Mouse (Mus musculus) layer of hippocampus, adult 18-20 months (tissue): Measurements from ENCODE around the gene Cadm1. TPM values are rescaled to one million over a fixed set of nuclear protein-coding genes. Genes with fewer than 3 reads are reported as not detected.

Source experiments
- DNase-seq, 2 experiments: peaks; one replicate each; pipeline ENCODE4 v3.0.0; 2022; ENCODE audit warnings: low spot score in 2 of 2
- total RNA-seq, 2 experiments: library from RNA; stranded (reverse); gene quantifications; 2 replicates each; pipeline ENCODE4 v1.2.3; 2021

Cadm1 gene
- total RNA-seq, 2 experiments from 2014 or later, result 246 to 270 TPM

DNA sequence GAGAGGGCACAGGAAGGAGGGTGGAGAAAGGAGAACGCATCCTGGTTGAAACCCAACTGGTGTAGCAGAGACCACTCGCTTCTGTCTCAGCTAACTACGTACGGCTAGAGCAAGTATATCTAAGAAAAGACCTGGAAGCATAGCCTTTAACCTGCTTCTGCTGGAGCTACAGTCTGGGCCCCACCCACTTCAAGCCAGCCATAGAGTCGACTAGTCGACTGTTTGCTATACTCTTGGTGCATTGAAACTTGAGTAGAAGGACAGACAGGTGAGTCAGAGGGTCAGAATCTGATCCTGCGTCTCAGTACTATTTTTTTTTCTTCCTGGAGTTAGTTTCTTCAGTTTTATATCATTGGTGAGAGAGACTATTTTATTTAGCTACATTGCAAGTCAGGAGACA, 78.5 kb downstream of the Cadm1 start:
- no peak for DNase-seq

DNA sequence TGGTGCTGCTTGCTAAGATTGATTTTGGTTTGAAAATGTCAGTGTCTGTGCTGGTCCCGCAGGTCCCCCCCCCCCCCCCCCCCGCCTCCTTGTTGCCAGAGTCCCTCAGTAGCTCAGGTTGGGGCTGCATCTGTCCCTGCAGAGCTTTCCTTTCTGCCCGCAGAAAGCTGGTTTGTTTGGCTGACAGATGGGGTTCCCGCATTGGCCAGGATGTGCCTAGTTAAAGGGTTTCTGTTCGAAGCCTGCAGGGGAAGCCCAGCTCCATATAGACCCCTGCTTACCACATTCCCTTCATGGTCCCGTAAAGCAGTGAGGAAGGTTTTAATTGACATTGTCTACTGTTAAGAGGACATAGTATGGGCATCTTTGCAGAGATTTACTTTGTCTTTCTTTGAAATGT, 78.9 kb downstream of the Cadm1 start:
- DNase-seq, result no peak

DNA sequence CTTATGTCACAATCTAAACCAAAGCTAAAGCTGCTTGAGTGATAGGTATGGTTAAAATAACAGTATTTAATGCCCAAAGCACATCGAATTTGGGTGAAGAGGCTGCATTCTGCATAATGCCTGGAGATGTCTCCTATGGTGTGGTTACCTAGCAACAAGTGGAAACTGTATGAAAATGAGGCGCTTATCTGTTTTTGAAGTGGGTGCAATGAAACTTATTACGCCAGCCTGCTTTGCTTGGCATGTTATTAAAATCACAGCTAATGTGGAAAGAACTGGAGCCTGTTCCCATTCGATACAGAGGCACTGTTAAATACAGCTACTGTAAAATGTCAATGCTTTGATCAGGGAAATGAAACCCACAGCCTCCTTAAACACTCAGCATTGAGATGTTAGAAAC, 79.5 kb downstream of the Cadm1 start:
- DNase-seq, result peak in 1 of 2 experiments; percentile 62

DNA sequence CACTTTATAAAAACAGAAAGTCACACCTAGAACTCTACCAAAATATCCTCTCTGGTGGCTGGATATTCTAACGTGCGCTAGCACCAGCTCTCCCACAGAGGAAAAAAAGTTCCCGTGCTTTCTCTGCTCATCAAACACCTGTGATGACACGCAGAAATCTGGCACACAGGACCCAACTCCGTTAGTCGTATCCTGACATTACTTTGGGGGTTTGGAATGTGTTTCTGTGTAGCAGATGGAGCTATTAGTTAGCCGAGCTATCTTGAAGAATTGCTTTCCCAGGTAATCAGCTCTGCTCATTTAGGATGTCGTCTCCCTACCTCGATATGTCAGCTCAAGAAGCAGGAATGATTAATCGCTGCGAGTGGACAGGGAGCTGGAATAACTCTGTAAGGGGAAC, 80.3 kb downstream of the Cadm1 start:
- no peak for DNase-seq

DNA sequence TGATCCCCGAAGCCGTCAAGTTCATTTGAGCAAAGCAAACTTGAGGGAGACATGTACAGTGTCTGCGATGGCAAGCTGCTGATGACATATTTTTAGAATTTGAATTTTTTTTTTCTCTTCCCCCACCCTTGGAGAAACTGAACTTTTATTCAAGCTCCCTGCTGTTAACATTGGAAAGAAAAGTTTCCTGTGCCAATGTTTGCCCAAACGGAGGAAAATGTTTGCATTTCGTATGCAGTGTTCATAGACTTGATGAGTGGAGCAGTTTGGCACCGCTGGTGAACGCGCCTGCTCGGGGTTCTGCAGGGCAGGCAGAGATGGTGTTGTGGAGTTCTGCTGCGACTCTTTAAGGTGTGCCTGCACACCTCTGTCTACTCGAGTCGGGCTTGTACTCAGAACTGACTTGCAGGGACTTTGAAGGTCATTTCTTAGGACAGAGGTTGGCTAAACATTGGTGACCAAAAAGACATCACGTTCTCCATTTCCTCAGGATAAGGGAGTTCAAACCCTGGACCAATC, 83.0 kb downstream of the Cadm1 start:
- DNase-seq, result no peak

DNA sequence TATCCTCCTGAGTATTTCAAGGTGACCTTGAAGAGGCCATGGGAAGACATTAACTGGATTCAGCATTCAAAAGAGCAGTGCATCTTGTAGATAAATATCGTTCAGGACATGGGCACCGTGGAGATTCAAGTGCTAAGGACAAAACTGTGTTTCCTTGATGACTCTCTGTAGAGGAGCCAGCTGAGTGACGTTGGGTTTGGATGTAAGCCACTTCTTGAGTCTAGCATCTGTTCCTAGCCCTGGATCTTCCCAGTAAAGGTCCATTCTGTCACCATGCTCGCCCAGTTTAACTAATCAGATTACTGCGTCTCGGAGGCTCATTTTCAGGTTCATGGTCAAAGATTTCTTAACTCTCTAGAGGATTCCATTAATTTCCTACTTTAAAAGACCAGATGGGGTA, 85.1 kb downstream of the Cadm1 start:
- DNase-seq, result no peak

DNA sequence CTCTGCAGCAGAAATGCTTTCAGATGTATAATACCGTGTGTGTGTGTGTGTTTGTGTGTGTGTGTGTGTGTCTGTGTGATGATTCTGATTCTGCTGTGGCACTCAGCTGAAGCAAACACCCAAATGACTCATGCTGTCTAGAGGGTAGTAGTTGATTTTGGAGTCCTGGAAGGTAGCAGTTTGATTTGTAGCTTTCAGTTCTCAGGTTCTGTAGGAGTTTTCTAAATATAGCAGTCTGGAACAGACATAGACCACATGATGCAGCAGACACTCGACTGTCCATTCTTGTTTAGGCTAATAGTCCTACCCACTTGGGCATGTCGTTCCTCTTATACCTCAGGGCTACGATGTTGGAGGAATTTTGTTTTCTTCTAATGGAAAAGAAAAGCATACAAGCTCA, 86.4 kb downstream of the Cadm1 start:
- DNase-seq, result no peak

DNA sequence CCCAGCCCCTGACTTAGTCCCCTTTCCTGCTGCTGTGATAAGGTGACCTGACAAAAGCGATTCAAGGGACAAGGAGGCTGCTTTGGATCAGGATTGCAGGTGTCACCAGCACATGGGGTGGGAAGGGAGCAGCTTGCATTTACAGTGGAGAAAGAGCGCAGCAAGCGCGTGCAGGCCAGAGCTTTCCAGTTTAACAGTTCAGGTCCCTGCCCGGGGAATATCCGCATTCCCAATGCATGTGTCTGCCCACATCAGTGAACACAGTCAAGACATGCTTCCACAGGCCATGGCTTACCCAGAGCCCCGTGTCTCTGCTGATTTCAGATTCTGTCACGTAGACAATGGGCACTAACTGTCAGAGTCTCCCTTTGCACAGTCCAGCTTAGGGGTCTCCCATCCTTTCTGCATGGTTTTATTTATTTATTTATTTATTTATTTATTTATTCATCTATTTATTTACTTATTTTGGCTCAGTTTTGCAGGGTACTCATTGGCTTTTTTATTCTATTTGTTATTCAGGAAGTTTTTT, 89.6 kb downstream of the Cadm1 start:
- no peak for DNase-seq

DNA sequence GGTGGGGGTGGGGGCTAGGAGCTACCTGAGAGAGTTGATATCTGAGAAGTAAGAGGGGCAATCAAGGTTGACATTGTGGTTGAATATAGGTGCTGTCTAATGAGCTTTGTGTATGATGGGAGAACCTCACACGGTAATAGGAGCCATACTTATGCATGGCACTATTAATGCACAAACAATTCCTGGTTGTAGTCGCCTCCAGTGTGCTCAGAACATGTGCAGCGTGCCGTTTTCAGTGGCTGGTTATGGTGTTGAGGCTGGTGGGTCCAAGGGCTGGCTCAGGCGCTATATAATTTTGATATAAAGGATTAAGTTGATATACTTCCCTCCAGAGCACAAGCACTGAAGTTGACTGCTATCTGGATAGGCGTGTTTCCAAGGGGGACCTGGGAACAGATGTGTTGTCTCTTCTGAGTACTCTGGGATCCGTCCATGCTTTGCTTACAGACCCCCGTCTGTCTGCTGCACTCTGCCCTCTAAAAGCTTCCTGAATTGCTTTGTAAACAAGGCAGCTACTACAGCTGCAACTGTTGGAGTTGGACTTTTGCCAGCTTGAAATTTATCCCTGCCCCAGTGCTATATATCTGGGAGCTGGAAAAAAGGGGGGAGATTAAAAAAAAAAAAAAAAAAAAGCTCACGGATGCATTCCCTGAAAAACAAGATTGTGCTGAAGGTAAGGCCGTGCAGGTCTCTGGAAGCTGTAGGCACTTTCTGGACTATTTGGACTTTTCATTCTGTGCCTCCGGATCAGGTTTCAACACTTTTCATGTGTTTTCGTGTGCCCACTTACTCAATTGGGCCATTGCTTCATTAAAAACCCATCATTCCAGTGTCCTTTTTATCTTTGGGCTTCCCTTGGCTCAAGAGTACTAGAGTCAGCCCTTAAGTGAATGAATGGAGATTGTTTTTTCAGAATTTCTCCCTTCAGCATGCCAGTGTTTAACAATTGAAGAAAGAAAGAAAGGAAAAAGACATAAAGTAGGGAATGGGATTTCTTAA, 93.8 kb downstream of the Cadm1 start:
- DNase-seq, result no peak

DNA sequence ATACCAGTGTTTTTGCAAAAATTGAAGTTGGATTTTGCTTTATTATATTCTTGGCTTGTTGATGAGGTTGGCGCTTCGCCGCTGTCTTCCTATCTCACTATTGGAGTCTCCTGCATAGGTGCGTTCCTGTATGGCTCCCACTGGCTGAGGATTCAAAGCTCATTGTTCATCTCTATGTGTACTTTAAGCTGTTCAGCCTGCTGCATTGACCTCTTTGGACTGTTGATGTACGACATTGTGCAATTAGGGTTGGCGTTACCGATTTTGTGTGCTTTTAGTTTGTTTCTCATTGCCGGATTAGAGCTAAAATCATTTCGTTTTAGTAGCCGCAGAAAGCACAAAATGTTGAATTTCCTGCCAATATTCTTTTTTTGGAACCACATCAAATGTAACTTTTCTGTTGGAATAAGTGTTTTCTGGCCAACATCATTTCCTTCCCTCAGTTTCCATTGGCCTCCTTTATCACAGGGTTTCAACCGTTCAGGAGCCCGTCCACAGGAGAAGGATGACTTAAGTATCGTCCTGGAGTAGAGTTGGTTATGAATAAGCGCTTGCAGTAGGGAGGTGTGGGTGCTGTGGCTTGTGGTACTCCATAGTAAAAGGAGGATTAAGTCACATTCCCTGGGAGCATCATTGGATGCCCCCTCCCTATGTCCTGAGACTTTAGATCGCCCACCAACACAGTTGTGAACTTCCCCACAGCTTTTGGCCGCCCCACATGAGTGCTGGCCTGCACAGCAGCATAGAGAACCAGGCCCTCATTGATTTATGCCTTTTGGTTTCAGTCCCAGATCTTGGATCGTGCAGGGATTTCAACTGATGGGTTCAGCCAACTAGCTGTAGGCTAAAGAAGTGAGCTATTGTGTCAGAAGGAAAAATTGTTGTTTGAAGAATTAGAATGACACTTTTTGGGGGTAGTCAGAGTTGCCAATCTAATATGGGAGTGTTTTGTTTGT, 94.9 kb downstream of the Cadm1 start:
- no peak for DNase-seq

DNA sequence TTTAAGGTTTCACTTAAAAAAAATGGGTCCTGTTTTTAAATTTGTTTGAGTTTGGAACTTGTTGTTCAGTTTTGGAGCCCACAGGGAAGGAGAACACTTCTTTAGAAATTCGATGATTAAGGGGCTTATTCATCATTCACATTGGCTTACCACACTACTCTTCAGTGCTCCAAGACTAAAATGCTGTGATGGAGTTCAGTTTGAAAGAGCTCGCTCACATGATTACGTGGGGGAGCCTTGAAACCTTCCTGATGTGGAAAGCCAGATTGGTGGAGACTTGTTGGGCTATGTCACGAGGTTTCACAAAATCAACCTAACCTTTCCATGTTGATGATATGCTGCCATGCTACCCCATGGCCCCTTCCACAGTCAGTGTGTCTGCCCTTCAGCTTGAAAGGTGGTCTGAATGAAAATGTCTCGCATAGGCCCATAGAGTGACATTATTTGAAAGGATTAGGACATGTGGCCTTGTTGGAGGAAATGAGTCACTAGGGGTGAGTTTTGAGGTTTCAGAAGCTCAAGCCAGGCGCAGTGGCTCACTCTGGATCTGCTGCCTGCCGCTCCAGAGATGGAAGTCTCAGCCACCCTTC, 95.7 kb downstream of the Cadm1 start:
- DNase-seq, result no peak

DNA sequence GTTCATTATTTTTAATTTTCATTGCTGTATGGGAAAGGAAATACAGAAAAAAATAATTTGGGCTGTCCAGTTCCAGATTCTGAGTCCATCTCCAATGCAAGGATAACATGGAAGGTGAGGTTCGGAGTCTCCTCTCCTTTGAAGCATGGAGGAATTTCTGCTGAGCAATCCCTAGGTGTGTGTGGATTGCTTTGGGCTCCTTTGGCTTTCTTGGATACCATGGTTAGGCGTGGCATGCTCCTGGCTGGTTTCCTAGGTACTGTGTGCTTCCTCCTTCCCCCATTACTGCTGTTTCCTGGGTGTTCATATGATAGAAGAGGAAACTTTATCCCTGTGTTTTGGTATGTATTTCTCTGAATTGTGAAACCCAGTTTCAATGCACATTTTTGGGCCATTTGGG, 98.0 kb downstream of the Cadm1 start:
- DNase-seq, result no peak

DNA sequence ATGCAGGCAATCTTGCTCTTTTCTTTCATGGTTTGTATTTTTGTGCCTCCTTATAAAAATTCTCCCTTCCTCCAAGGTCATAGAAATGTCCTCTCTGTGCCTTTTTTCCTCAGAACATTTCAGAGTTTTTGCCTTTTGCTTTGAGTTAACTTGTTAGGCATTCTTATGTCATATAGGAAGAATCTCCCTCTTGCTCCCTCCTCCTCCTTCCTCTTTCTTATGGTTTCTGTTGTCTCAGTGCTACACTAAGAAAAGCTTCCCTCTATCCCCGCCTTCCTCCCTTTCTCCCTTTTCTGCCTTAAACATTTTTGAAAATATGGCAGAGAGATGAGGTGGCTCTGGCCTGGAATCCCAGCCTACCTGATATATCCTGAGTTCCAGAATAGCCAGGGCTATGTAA, 98.6 kb downstream of the Cadm1 start:
- DNase-seq, result no peak

DNA sequence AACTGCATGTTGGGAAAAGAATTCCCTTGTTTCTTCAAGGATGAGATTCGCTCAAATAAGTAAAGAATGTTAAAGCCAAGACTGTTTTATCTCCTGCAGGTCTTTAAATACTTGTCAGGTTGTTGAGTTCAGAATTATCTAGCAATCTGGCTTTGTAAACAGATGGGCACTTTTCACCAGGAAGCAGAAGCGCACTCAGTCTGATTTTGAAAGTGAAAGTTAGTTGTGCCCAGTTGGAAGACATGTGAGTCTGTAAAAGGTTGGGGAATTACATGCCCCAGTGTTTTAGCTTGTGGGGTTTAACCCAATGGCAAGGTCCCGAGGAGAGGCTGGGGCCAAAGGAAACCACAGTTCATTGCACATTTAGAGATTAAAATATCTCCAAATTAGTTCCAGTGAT, 104.7 kb downstream of the Cadm1 start:
- DNase-seq, result no peak

DNA sequence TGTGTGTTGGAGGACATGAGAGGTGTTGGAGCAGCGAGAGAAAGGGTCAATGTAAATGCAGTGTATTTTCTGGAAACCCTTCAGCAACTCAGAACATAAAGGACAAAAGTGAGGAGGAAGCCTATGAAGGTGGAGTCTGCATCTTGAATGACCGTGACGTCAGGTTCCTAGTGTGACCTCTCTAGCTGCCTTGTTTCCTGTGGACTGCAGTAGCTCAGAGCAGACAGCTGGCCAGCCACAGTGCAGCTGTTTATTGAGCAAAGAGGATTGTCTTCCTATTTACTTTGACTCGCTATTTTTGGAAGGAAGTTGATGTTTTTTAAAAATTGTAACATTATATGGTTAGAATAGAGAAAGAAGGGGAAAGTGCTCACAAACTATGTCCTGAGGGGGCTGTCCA, 112.7 kb downstream of the Cadm1 start:
- no peak for DNase-seq

DNA sequence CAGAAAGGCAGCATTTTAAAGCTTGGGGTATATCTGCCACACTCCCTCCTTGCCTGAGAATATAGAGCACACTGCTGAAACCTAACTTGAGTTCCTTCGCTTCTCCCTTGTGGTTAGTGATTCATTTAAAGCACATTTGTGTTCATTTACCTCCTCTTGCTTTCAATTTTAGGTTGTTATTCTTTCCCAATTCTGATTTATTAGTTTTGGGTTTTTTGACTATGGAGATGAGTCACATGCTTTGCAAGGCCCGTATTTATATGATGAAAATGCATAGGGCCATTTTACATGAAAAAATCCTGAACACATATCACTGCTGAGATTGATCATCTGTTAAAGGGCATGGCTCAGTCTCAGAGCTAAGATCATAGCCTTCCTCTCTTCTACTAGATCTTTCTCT, 115.1 kb downstream of the Cadm1 start:
- no peak for DNase-seq

DNA sequence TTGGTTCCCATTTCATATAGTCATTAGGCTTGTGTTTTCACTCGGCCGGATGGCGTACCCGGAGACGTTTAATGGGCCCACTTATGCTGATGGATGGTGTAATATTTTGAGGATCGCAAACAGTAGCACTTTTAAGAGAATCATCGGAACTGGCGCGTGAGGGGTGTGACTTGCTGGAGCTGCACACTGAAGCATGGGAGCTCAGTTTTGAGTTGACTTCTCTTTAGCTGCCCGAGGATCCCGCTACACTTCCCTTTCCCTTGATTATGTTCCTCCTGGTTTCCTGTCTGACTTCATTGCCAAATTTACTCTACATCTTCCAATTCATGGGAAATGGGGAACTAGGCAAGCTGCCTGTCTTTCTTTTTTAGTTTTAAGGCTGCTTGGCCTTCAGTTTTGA, 121.5 kb downstream of the Cadm1 start:
- no peak for DNase-seq

DNA sequence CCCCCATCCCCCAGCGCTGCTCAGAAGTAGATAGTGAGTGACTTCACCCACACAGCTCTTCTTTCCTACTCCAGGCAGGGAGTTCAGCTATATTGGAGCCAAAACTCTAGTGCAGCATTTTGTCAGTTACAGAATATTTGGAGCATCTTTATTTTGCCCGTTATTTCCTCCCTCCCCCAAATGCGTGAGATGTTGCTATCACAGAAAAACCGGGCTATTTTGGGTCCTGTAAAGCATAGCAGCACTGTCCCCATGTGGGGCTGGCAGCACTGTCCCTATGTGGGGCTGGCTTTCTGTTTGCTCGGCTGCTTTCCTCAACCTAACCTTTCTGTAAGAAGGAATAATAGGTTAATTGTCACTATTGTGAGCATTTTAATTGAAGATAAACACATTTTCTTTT, 122.2 kb downstream of the Cadm1 start:
- DNase-seq, result peak in 1 of 2 experiments; percentile 53

DNA sequence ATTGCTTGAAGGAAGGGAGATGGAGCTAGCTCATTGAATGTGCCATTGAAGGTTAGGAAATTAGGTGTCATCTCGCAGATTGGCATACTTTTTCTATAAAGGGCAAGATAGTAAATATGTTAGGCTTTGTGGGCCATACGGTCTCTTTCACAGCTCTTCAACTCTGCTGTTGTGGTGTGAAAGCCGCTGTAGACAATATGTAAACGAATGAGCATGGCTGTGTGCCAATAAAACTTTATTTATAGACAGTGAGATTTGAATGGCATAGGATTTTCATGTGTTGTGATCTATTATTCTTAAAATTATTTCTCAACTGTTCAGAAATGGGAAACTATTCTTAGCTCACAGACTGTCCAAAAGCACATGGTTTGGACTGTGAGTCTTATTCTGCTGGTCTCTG, 123.0 kb downstream of the Cadm1 start:
- DNase-seq, result no peak

DNA sequence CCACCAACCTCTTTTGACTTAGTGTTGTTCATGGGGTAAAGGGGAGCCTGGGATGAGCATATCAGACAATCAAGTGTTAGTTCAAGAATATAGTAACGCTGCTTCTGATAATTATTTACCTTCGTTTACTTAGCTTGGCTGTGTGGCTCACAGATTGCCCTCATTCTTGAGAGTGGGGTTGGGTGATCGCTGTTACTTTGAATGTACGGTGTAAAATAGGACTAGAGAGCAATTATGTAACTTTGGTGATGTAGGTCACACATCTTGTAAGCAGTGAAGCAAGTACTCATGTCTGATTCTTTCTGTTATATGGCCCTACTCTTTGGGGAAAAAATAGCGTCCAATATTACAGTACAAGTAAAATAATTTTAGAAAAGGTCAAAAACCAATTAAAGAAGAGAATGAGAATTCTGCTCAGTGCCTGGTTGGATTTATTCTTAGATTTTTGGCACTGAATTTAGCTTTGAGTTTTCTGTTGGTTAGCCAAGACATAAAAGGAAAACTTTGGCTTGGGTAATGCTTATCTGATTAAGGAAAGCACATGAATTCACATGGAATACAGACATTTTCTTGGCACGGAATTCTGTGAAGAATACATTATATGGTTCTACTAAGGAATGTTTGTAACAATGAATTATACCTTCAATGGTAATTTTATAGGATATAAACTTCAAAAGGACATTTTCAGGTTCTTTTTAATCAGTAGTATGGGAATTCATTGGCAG, 129.6 kb downstream of the Cadm1 start:
- no peak for DNase-seq
